Mouse (Mus musculus) cerebellum, adult 2 months (tissue): Measurements from ENCODE around the gene Epn1.

ENCODE experiments used
- CTCF ChIP-seq: fragments of 200-500 bp; IDR thresholded peaks from 2 replicates; pipeline ENCODE4 v1.5.1; 2011; ENCODE audit warnings: low read depth, mild to moderate bottlenecking, control low read depth, low read length, moderate library complexity, borderline replicate concordance; ENCODE audit not compliant: insufficient read depth
- POLR2A ChIP-seq: fragments of 200-500 bp; IDR thresholded peaks from 2 replicates; pipeline ENCODE4 v1.6.1; 2011; ENCODE audit warnings: low read length, control low read depth, borderline replicate concordance; ENCODE audit not compliant: insufficient read depth

DNA sequence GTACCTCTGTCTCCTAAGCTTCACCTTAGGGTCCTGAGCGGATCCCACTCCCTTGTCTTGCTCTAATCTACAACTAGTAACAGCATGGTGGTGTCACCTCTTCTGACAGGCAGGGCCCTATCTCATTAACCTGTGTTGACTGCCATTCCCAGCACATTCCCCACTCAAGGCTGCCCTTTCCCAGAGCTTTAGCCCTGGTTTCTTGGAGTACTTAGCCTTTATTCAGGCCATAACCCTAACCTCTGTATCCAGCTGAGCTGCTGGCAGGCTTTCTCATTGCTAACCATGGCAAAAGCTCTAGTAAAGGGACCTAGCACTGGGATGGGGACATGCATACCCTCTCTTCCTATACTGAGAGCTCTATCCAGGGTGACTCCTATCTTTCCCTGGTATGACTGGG is 21.4 kb upstream of the Epn1 start:
- TF ChIP-seq POLR2A (no peak), CTCF (no peak)
